Mouse (Mus musculus) c-Kit-positive CD71-positive TER-119-negative erythroid progenitor cells, embryonic 14.5 days (primary cell): ENCODE results near the gene Dync1i1.
"Not testable (repeated sequence)": the region's sequence is repeated elsewhere in the genome, so short reads cannot be mapped to it uniquely, and the experiment has no call there.

Source experiments
- DNase-seq: peaks from one replicate; pipeline ENCODE4 v3.0.0-alpha.2; 2013; ENCODE audit warnings: low read depth

Dync1i1 gene

DNA sequence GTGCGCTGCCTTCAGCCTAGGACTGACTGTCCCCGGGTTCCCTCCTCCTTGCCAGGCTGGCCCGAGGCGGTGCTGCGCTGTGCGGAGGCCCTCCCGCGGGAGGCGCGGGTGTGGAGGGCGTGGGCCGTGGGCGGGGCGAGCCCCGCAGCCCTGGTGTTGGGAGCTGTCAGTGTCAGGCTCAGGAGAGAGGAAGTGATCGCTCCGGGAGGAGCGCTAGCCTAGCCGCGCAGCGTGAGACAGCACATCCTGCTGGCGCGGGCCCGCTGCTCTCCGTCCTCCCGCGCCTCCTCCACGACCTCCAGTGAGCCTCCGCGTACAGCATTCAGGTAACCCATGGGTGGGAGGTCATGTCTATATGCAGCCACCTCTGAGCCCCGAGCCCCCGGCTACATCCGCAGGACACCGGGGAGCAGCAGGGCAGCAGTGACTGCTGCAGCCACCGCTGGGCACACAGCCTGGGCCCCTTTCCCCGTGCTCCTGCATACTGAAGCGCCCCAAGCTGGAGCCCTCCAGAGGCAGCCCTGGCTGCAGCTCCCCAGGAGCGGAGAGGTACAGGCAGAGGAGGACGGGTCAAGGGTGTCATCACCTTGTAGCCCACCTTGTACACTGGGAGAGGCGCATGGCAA is at the start of gene Dync1i1:
TSS of gene Dync1i1 (plus strand) at position 29 of the 626 bp plus-strand sequence.
- DNase-seq = no peak

DNA sequence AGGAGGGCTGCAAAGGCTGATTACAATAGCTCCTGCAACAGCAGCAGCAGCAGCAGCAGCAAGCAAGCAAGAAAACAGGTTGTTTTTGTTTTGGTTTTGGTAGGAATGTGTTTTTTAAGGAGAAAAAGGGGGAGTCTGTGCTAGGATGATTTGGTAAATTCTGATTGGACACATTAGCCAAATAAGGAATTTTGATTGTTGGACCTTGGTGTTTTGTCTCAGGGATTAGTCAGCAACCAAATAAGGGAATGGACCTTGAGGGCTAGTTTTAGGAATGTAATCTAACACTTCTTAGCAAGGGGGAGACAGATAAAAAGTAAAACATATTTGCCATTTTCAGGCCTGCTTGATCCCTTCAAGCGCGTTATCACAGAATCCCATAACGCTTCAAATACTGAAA is 45.7 kb upstream of the Dync1i1 start:
- no peak for DNase-seq

DNA sequence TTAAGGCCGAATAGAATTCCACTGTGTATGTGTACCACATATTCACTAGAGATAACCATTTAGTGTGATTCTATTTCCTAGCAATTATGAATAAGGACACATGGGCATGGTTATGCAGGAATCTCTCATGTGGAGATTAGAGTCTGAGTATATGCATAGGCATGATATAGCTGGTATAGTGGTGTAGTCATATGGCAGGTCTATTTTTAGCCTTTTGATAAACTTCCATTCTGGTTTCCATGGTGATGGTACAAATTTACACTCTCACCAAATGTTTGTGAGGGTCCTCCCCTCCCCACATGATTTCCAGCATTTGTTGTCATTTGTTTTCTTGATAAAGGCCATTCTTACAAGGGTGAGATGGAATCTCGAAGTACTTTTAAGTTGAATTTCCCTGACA is 23.6 kb upstream of the Dync1i1 start:
- DNase-seq = no peak

DNA sequence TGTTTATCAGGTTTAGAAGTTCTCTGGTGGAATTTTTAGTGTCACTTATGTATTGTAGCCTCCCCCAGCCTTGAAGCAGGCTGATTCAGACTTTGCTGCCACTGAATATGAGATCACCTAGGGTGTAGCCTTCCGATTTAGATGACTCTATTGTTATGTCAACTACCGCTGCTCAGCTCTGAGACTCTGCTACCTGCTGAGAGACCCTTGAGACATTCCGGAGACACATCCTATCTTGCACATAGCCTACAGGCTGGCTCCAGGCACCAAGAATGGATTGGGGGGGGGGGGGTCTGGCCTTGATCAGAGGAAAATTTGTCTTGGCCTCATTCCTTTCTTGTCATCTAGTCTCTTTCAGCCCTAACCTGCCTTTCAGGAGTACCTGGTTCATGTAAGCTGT is 17.5 kb upstream of the Dync1i1 start:
- not testable (repeated sequence) for DNase-seq

DNA sequence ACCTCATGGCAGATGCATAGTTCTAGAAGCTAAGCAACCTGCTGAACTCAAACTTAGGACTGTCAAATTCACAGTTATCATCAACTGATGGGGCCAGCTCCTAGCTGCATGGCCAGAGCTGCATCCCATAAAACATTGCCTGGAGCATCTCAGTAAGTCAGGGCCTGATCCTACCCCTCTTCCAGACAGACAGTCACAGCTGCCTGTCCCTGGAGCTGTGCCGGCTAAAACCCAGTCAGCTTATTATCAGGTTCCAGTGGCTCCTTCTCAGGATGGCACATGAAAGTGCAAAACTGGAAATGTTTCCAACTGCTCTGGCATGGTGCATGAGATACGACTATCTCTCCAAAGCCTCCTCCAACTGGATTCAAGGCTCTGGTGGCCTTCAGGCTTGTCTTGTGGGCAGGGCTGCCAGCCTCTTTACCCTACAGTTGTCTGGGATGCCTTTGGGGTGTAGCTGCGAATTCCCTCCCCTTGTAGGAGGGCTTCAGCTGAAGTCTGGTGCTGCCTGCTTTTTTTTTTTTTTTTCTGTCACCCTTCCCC is 15.3 kb upstream of the Dync1i1 start:
- DNase-seq = no peak

DNA sequence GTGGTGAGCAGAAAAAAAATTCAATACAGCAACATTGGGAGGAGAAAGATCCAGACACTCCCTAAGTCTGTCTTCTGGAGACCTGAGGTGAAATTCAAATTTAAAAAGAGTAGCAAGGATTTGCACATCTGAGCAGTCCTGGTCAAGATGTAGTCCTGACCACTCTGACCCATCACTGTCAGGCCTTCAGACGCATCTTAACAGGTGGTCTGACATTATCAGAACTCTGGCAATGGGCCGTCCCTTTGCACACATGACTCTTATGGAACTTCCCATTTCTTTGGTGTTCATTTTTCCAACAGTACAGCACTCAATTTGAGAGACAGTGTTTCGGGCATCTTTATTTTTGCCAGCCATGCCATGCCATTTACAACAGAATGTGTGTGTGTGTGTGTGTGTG is 12.8 kb upstream of the Dync1i1 start:
- no peak for DNase-seq

DNA sequence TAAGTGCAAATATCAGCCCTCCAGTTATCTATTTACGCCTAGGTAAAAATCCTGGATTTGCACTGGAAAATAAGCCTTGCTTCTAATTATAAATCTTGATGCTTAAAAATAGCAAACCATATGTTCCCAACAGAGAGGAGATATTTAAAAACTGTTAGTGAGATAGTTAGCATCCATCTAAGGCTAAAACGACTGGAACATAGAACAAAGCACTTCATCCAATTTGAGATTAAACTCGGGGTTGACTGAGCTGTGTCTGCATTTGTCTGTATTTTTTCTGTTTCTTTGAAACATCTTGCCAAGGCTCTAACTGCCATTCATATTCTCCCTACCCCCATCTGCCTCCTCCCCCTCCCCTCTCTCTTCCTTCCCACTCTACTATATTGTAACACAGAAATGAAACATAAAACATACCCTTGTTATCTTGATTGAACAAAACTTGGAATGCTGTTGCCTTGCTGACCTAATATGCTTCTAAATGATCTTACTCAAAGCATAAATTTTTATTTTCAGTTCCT is 10.3 kb upstream of the Dync1i1 start:
- no peak for DNase-seq

DNA sequence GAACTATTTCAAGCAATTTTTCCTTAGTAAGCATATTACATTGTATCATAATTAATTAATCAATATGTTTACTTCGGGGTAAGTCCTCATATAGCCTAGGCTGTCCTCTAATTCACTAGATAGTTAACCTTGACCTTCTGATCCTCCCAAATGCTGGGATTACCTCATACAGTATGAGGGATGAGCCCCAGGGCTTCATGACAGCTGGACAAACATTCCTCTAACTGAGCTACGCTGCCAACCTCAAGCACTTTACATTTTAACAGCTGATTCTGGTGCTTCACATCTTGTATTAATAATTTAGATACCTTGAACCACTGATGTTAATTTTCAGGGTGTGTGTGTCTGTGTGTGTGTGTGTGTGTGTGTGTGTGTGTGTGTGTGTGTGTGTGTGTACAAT is 6.5 kb upstream of the Dync1i1 start:
- no peak for DNase-seq

DNA sequence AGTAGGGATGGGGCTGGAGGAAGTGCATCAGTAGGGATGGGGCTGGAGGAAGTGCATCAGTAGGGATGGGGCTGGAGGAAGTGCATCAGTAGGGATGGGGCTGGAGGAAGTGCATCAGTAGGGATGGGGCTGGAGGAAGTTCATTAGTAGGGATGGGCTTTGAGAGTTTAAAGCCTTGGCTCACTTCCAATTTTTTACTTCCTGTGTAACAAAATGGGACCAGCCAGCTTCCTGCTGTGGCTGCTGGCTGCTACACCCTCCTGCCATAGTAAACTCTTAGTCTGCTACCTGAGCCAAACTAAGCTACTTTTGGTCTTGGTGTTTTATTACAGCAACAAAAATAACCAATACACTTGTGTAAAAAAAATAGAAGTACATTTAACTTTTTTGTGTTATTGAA is 4.7 kb upstream of the Dync1i1 start:
- not testable (repeated sequence) for DNase-seq

DNA sequence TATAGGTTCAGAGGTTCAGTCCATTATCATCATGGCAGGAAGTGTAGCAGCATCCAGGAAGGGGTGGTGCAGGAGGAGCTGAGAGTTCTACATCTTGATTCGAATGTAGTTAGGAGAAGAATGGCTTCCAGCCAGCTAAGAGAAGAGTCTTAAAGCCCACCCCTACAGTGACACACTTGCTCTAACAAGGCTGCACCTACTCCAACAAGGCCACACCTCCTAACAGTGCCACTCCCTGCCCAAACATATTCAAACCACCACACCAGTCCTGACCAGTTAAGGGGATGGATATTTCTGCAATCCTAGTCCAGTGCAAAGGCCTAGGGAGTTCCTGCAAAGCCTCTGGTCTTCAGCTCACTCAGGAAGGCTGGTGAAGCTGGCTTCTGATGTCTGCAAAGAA is 1.5 kb upstream of the Dync1i1 start:
- no peak for DNase-seq

DNA sequence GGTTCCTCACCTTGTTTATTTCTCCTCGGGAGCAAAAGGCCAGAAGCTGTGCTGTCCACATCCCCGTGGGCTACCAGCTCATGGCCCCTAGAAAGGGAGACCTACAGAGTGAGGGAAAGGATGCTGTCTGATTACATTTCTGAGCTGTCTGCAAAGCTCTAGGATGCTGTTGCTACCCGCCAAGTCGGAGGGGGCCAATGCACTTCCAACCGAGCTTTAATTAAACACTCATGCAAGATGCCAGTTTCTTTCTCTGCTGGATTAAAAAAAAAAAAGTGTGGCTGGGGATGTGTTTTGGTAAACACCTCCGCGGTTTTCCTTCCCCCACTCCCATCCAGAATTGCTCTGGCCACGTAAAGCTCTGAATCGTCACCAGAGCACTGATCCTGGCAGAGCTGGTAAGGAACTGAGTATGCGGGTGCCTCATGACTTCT is 815 bp downstream of the Dync1i1 start:
- no peak for DNase-seq

DNA sequence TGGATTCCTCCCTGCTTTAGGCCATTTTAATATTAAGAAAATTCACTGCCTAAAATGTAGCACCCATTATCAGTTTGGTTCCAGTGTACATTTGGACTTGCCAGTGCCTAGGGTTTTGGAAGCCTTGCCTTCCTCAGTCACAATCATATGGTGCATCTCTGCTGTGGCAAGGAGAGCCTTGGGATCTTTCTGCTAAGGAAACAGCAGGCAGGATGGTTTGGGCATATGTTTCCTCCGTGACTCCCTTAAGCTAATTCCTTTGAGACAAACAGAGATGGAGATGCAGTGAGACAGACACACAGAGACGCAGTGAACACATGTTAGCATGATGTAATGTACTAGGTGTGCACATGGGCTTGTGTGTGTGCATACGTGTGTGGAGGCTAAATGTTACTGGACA is 7.8 kb downstream of the Dync1i1 start:
- DNase-seq = no peak

DNA sequence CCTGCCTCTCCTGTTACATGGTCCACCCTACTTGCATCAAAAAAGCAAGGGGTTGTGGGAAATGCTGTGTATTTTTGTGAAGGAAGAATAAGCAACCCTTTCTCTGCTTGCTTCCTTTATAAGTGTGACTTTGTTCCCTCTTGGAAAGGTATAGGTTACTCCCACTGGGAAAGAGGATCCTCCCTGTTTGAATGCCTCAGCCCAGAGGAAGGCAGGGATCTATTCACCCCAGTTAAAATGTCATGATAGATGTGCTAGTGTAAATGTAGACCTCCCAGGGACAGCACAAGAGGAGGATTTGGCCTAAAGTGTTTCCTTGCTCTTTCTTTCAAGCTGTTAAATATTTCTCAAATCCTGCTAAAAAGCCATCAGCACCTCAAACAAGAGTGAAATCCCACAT is 9.0 kb downstream of the Dync1i1 start:
- no peak for DNase-seq

DNA sequence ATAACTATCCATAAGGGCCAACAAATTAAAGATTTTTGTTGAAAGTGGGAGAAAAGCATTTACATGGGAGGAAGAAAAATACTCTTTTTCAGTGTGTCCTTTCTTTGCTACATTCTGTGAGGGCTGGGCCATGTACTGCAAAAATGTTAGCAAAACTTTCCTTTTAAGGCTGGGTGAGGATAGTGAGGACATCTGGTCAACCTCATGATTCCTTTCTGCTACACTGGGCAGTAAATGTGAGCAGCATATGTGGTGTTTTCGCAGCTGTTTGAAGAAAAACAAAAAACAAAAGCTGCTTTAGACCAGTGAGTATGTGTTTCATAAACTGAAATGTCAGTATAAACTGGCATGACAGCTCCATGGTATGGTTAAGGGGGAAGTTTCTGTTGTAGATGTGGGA is 9.4 kb downstream of the Dync1i1 start:
- DNase-seq = no peak

DNA sequence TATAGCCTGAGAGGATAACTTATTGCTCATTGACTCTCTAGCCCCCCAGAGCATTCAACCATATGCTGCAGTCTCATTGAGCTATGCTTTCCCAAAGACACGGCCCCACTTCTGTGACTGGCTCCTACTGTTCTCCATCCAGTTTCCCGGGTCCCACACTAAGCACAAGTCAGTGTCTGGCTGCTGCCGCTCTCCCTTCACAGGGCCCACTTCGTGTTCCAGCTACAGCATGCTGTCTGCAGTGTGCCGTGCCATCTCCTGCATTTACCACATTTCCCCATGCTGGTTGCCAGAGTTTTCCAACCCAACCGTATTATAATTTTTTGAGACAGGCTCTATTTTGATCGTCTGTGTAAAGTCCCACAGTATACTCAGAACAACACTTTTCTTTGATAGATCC is 14.3 kb downstream of the Dync1i1 start:
- no peak for DNase-seq

DNA sequence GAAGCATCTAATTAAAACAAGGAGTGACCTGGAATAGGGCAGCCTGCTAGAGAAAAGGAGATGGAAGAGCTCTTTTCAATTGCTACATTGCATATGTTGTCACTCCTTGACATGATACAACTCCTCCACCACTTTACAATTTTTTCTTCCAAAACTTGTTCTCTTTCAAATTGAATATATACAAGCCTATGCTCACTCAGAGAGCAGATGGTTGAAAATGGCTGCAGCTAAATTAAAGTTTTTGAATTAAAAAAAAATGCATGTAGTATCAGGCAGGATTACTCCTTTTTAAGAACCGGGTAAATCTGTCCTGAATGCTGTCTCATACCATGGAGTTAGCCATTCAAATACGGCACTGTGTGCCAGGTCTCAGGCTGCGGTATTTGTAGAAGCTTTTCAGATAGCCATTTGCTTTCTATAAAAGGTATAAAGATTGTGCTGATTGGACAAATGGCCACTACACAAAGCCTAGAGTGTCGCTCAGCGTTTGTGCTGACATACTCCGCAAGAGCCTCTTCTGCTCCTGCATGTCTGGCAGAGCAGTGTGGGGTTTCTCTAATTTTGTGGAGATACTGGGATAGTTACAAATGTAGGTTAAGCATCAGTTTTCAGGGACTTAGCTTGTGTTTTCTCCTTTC is 16.1 kb downstream of the Dync1i1 start:
- DNase-seq = no peak

DNA sequence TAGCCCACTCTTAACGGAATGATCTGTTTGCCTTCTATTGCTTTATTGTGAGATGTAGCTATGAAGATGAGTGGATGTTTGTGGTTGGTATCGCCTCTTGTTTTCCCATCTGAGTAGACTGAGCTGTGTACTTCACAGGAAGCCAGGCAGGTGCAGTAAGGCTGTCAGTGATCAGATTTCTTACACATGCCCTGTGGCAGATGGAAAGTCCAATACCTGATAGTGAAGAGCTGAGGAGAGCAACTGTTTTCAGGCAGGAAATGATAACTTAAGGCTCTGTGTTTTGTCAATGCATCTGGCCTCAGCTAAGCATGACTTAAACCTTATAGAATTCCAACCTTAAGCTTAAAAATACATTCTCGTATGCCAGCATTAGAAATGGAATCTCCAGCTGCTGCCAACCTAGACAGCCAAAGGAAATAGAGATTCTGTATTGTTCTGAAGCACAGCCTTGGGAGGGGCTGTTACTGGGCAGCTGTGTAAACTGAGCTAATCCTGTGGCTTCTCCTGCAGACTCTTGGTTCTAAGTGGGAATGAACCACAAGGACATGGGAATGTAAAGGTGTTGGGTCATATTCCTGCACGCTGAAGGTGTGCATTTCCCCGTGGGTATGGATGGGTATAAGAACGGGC is 24.8 kb downstream of the Dync1i1 start:
- no peak for DNase-seq

DNA sequence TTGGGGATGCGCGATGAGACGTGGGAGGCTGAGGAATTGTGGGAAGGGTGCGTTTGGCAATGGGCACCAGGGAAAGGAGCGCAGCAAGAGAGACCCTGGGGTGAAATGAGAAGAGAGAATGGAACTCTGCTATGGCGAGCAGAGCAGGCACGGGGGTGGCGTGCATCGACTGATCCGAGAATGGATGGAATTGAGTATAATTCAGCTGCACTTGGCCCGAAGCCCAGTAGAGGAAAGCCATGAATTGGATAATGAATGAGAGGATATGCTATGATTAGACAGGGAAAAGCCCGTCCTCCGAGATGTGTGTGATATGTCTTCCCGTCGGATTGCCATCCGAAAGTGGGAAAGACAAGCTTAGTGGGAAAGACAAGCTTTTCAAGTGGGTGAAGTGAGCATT is 26.7 kb downstream of the Dync1i1 start:
- DNase-seq = no peak

DNA sequence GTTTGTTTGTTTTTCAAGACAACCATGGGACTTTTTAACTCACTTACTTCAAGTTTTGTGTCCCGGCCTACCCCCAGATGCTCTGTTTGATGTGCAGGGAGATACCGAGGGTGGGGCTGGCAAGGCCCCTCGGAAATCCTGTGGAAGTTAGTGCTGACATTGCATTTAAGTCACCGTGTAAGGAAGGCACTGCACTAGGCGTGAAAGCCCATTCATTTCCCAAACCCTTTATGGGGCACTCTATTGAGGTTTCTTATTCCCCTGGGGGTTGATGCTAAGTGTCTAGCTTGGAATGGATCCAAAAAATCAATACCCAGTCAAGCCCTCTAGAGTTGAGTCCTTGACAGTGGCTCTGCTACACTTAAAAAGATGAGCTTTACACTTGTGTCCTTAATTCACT is 27.2 kb downstream of the Dync1i1 start:
- no peak for DNase-seq

DNA sequence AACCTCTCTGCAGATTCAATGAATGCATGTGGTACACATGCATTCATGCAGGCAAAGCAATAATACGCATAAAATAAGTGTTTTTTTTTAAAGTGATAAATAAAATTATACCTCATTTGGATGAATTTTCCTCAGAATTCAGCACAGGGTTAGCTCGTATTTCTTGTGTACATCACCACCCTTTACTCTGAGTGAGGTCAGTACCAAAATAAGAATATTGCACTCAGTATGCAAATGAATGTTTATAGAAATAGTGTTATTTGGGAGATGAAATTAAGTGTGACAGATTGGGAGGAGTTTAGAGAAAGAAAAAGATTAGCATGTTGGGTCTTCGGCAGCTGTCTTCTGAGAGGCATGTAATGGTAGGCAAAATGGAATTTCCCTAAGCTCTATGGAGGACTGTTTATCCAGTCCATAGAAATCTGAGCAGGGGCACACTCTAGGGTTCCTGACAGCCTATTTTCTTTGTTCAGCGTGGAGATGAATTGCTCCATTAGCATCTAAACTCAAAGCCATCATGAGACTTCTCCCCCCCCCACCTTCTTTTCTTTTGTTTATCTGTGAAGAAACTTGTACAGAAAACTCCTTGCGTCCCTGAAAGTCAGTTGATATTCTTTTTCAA is 31.2 kb downstream of the Dync1i1 start:
- DNase-seq = no peak

DNA sequence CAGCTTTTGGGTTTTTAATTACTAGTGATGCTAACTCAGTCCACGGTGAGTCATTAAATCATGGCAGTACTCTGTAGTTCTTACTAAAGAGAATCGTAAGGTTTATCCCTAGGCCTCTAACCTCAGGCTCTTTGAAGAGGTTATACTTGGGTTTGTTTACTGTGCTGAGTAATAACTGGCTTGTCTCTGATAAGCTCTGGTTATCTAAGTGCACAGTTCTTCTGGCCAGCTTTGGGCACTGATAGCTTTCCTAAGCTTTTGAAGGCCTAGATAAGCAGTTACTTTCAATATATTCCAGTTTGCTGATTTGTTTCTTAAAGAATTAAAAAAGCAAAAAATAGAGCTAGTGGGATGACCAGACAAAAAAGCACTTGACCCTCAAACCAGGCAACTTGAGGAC is 37.5 kb downstream of the Dync1i1 start:
- DNase-seq = no peak

DNA sequence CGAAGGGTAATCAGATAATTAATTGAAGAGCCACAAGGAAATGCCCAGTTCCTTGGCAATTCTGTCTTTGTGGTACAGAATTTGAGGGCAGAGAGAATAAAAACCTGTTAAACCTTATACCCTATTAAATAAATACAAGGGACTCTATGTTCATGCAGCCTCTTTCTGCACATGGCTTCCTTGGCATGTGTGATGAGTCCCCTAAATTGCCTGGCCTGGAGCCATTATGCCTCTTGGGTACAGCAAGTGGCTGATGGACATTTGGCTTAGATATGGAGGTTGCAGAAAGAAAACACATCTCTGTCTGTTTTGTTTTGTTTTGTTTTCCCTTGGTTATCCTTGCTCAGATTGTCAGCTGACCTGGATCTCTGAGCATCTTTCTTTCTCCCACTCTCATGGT is 43.1 kb downstream of the Dync1i1 start:
- no peak for DNase-seq

DNA sequence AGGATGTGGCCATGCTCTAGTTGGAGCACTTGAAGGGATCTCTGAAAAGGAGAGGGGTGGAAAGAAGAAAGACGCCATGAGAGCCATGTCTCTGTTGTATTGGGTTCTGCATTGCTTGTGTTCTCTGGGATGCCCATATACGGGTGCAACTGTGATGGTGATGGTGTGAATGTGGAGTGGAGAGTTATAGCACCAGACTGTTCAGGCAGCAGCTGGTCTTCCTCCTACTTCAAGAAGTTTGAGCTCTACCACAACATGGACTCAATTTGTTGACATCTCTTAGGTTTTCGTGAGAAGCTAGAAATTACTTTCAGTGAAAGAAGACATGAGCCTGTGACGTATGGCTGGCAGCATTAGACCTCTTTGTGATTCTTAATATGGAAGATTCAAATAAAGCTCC is 44.8 kb downstream of the Dync1i1 start:
- no peak for DNase-seq
